Mouse (Mus musculus): ENCODE data around the gene Arfrp1.

- TF ChIP-seq CTCF (IDR thresholded peaks at IDR 0.05; ENCODE audit: low read depth), result no peak
- TF ChIP-seq EP300 (IDR thresholded peaks at IDR 0.05; ENCODE audit: low read depth), result no peak
Observed at GRCm38 (mm10) chr2:181378701-181379100, 13.5 kb upstream of the Arfrp1 start.

All from heart, postnatal 0 days (tissue).